Mouse (Mus musculus) liver, adult 2 months (tissue): ENCODE results near the gene Cntnap5c.

Experiments used
- CTCF ChIP-seq: fragments of 200-500 bp; IDR thresholded peaks from 2 replicates; pipeline ENCODE4 v1.5.1; 2011; ENCODE audit warnings: low read depth, low read length, control low read depth
- POLR2A ChIP-seq: fragments of 200-500 bp; IDR thresholded peaks from 2 replicates; pipeline ENCODE4 v1.6.1; 2011; ENCODE audit warnings: low read length, control low read depth; ENCODE audit not compliant: insufficient read depth; ENCODE audit errors: extremely low read depth

- no peak for TF ChIP-seq POLR2A
- no peak for TF ChIP-seq CTCF
Observed at GRCm38 (mm10) chr17:57837090-57837971, 68.0 kb downstream of the Cntnap5c start.
